Mouse (Mus musculus): Measurements from ENCODE around the gene Car14. TPM values are rescaled to one million over a fixed set of nuclear protein-coding genes. Genes with fewer than 3 reads are reported as not detected.
"Not testable (repeated sequence)": the region's sequence is repeated elsewhere in the genome, so short reads cannot be mapped to it uniquely, and the experiment has no call there.

Gene Car14
- total RNA-seq (2021), result 10 to 100 TPM; 87.3 to 91.0 TPM

GRCm38 (mm10) chr3:95904568-95904967 lies at the start of gene Car14:
Gene Car14, minus strand, starts transcription at chr3:95904691.
- peak; percentile 62 for DNase-seq

- DNase-seq, result no peak
Measured at GRCm38 (mm10) chr3:95953522-95953921, 49.0 kb upstream of the Car14 start.

GRCm38 (mm10) chr3:95953023-95953422 lies 48.5 kb upstream of the Car14 start:
- DNase-seq, result no peak

- DNase-seq, result not testable (repeated sequence)
Measured at GRCm38 (mm10) chr3:95951566-95951965, 47.1 kb upstream of the Car14 start.

- DNase-seq, result peak; percentile 91
Measured at GRCm38 (mm10) chr3:95950763-95951551, 46.5 kb upstream of the Car14 start.

- DNase-seq, result no peak
Measured at GRCm38 (mm10) chr3:95948325-95948724, 43.8 kb upstream of the Car14 start.

- no peak for DNase-seq
Measured at GRCm38 (mm10) chr3:95945731-95946240, 41.3 kb upstream of the Car14 start.

GRCm38 (mm10) chr3:95944742-95945141 lies 40.3 kb upstream of the Car14 start:
- no peak for DNase-seq

GRCm38 (mm10) chr3:95943226-95943625 lies 38.7 kb upstream of the Car14 start:
- no peak for DNase-seq

- no peak for DNase-seq
Measured at GRCm38 (mm10) chr3:95942749-95943148, 38.3 kb upstream of the Car14 start.

GRCm38 (mm10) chr3:95938835-95939234 lies 34.3 kb upstream of the Car14 start:
- peak; percentile 40 for DNase-seq

- no peak for DNase-seq
Measured at GRCm38 (mm10) chr3:95938217-95938616, 33.7 kb upstream of the Car14 start.

- no peak for DNase-seq
Measured at GRCm38 (mm10) chr3:95934448-95934847, 30.0 kb upstream of the Car14 start.

- no peak for DNase-seq
Measured at GRCm38 (mm10) chr3:95933111-95933750, 28.7 kb upstream of the Car14 start.

GRCm38 (mm10) chr3:95932566-95932965 lies 28.1 kb upstream of the Car14 start:
- DNase-seq, result no peak

- DNase-seq, result no peak
Measured at GRCm38 (mm10) chr3:95932157-95932556, 27.7 kb upstream of the Car14 start.

GRCm38 (mm10) chr3:95931471-95931870 lies 27.0 kb upstream of the Car14 start:
- no peak for DNase-seq

- DNase-seq, result no peak
Measured at GRCm38 (mm10) chr3:95930471-95930789, 25.9 kb upstream of the Car14 start.

GRCm38 (mm10) chr3:95929581-95930470 lies 25.3 kb upstream of the Car14 start:
- DNase-seq, result peak; percentile 74

GRCm38 (mm10) chr3:95928658-95929503 lies 24.4 kb upstream of the Car14 start, which contains the start of gene Anp32e:
Gene Anp32e, plus strand, starts transcription at chr3:95929246.
- DNase-seq, result peak; percentile 98

GRCm38 (mm10) chr3:95928261-95928657 lies 23.8 kb upstream of the Car14 start:
- DNase-seq, result no peak

- DNase-seq, result no peak
Measured at GRCm38 (mm10) chr3:95925087-95925486, 20.6 kb upstream of the Car14 start.
